Mouse (Mus musculus): ENCODE measurements around the gene Epha4.
A peak's percentile ranks its signal among the peaks of the same experiment; 100 is the strongest.

The Epha4 gene

DNA sequence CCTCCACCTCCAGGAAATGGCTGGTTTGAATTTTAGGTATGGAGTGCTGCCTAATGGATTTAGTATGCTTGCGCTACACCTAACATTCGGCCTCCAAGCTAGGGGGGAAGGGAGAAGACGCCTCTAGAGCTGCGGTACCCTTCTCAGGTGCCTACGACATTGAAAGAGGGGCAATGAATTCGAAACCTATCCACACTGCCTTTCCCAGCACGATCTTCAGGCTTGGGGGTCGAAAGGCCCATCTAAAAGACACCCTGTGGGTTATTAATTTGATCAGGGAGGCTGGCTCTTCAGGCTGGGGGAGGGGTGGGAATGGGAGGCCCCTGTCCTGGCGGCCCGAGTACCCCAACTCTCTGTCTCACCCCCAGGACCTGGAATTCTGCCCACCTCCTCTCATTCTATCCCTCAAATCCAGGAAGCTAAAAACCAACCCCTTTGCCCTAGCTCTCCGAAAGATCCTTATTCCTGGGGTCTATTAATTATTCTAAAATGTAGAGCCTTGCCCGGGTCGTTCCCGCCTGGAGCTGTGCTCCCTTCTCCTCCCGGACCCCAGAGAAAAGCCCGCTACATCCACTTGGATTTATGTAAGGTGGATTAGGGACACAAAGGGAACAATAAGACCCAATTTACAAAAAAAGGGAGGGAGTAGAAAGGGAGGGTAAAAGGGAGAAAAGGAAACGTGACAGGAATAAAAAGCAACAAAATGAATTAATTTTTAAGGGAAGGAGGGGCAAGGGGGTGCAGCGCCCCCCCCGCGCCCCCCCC is 2.3 kb downstream of the Epha4 start:
- no peak for DNase-seq (ENCODE audit: low read depth, low spot score)

DNA sequence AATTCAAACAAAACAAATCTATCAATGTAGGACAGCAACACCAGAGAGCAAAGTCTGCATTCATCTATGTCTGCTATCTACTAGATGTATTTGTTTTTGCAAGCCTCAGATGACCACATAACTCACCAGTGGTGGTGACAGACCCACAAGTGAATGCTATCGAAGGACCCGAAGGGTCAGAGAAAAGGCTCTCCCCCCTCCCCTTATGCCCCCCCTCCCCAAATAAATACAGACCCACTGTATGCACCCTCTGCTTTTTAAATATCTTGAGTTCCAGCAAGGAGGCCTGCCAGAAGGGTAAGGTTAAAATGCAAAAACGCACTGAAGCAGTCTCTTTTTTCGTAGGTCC is 2.9 kb downstream of the Epha4 start:
- no peak for DNase-seq (ENCODE audit: low read depth, low spot score)

DNA sequence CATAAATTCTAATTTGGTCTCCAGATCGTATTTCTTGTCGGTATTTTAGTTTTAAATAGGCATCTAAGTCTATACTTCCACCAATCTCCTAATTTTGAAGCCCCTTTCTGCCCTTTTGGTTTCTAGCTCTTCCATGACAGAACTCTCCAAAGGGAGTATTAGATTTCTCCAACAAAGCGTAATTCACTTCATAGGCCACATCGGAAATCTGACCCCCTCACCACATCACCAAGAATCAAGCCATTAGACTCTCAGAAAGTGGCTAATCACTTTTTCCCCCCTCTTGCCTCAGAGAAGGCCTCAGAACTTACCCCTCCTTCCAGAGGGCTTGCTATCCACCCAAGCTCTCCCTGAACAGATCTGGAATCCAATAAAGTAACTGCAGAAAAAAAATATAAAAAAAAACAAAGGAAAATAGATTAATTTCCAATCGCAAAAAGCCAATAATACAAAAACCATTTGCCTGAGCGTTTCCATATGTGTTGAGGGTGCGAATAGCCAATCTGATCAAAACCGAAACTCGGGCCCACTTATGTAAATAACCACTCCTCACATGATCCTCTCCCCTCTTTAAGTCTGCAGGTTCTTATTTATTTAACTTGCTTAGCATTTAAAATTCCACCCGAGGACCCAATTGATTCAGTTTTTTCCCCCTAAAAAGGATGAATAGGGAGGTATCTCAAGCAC is 3.4 kb downstream of the Epha4 start:
- no peak for DNase-seq (ENCODE audit: low read depth, low spot score)

DNA sequence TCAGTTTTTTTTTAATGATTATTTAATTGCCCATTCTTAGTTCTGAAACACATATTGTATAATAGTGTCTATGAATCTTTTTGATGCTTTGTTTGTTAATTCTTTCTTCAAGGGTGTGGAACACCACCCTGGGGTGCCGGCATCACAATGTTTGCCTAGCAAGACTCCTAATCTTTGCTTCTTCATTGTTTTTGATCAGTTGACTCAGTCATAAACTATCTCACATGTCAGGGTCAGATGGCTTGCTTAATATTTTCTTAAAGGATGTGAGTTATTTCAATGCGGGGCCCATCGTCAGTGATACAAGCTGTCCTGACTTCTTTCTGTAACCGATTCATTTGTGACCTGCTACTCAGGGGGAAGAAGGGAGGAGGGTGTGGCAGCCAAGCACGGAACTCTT is 4.3 kb downstream of the Epha4 start:
- DNase-seq (ENCODE audit: low read depth, low spot score): no peak

DNA sequence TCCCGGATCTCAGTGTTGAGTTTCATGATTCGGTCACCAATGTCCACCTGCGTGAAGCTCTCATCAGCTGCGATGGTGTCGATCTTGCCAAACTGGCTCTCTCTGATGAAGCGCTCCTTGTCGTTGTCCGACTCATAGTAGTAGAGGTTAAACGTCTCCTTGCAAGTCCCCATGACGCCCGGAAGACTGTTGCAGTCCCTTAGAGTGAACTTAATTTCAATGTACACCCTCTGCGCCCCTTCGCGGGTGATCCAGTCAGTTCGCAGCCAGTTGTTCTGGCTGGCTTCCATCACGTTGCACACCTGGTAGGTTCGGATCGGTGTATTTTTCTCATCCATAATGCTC is 8.1 kb downstream of the Epha4 start:
- no peak for DNase-seq (ENCODE audit: low read depth, low spot score)

DNA sequence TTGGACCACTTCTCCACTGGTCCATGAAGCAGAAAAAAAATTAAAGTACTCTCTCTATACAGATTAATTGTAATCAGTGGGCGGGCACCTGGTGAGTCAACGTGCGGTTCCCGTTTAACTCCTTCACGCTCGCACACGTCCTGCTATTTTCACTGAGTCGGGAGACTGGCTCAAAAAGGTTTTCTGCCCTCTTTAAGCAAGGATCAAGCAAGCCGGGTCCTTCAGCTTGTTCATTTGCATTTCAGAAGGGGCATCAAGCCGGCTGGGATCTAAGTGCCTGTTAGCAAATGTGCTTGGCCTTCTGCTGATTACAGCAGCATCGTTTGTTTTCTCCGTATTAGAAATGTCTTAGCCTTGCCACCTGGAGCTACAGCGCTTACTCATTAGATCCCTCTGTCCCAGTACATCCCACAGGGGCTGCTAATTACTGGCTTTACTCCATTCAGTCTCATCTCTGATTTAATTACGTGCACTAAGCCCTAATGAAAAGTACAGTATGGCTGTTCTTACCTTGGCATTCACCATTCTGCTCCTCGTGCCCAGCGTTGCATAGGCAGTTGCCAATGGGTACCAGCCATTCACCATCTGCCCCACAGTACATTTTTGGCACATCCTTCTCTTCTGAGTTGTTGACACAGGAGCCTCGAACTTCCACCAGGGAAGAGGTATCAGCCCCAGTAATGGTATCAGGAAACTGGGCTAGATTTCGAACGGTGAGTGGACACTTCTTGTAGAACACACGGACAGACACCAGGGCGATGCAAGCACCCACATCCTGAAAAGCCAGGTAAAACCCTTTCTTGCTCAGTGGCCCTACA is 8.6 kb downstream of the Epha4 start:
- DNase-seq (ENCODE audit: low read depth, low spot score): no peak

DNA sequence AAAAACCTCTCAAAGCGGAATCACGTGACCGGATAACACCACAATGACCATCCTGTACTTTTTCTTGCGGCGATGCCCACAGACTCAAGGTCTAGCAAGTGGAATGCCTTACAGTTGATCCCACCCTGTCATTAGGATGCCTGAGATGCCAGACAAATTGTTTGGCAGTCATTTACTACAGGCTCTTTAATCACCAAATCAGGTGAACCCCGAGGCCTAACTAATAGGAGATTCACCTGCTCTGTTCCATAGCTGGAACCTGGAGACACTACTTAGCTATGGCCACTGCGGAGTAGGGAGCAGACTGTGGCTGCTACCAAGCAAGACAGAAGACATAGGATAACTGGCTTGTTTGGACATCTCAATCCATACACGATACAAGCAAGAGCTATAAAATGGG is 9.6 kb downstream of the Epha4 start:
- no peak for DNase-seq (ENCODE audit: low read depth, low spot score)

DNA sequence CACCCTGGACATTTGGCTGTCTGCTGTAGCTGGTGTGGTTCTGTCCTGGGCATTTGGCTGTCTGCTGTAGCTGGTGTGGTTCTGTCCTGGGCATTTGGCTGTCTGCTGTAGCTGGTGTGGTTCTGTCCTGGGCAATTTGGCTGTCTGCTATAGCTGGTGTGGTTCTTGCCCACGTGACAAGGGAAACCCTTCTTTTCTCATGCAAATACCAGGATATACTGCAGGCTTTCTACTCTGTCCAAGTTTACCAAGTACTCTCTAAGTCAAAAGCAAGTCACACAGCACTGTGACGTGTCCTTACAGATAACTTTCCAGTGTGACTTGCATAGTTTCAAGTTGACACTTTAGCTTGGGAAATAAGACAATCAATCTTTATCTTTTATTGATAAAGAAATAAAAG is 10.1 kb downstream of the Epha4 start:
- peak; percentile 45 for DNase-seq (ENCODE audit: low read depth, low spot score)

DNA sequence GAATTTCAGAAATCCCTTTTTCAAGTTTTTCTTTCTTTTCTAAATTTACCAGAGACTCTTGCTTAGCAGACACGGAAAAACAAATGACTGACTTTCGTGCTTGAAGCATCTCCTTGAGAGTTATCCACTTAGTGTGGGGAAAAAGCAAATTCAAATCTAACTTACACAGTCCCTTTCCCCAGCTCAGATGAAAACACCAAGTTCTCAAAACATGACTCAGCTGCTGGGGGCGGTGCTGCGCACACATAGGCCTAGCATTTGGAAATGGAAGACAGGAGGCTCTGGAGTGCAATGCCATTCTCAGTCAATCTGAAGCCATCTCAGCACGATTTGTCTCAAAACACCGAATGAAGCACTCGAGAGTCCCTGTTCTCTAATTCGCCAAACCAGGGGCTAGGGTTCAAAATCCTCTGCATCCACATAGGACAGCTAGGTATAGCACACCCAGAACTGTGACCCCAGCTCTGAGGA is 11.1 kb downstream of the Epha4 start:
- peak; percentile 37 for DNase-seq (ENCODE audit: low read depth, low spot score)

DNA sequence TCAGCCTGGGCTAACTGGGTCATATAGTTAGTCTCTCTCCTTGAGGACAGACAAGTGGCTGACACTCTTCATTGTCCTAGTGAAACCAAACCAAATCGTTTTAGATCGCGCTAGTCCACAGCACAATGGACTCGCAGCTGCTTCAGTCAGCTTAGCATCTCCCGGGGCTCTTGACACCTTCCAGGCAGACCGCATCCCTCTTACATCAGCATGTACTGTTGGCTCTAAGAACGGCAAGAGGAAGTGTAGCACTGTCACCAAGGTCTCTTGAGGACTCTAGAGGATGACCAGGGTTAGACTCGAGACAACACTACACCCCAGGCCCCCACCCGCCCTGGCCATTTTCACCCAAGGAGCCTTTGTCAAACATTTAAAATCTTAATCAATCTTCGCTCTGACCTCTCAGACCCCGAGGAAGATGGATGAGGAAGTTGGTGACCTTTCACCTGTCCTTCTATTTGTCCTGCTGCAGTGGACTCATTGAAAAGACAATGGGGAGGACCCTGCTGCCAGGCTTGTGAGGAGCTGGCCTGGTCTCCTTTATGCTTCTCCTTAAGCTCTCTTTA is 12.3 kb downstream of the Epha4 start:
- peak; percentile 54 for DNase-seq (ENCODE audit: low read depth, low spot score)

DNA sequence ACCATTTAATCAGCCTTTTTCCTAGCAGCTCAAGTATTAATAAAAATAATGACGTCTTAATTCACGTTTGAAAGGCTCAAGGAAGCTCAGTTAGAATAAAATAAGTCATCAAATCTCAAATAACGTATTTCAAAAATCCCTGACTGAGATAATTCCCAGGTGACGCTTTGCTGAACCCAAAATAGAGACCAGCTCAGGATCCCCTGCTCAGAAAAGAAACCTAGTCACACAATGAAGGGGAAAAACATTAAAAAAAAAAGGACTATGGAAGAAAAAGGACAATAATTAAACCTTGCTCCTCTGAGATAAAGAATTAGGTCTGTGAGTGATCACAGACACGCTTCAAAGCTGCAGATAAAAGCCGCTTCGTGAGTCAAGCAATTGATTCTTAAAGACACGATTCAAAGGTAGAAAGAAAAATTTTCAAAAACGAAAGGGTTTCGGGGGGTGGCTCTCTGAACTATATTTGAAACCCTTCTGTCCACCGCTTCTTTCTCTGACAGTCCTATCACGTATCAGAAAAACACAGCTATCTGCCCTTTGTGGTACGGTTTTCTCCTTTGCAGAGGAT is 13.4 kb downstream of the Epha4 start:
- DNase-seq (ENCODE audit: low read depth, low spot score): no peak

DNA sequence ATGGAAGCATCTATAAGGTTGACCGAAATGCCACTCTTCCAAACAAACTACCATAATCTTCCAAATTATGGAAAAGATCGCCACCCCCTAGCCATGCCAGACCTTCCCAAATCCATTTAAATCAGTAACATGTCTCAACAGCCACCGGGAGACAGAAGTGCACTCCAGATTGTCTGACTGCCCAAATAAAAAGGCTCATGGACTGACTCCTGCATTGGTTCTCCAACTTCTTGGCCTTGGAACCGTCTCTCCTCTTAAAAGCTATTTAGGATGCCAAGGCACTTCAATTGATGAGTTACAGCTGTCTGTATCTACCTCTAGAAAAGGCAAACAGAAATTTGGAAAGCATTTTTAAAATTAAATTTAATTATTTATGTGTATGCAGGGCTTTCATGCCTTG is 17.4 kb downstream of the Epha4 start:
- DNase-seq (ENCODE audit: low read depth, low spot score): no peak

DNA sequence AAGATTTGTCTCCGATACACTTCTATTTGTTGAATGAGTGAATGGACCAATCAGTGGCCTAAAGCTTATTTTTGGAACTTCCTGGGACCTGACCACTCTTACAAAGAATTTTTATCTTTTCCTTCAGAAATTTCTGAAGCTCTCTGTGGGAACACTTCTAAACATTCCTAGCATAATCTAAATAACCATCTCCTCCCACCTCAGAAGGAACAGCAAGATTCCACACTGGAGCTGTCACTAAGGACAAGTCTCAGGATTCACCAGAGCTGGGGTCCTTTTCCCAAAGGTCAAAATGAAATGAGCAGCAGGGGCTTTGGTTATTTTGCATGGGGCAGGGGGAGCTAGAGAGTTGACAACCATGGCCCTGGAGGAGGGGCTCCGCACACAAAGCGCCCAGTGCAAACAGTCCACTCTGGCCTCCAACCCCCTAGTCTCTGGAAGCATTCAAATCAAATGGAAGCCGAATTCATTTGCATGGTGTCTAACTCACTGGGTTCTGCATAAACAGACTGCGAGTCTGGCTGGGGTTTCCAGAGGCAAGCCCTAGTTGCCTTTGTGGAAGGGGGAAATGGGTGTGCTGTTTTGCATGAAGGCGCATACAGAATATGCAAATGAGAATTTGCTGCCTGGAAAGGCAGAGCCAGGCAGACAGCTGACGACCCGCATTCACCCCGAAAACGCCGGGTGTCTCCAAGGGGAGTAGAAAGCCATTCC is 18.3 kb downstream of the Epha4 start:
- DNase-seq (ENCODE audit: low read depth, low spot score): peak; percentile 95

DNA sequence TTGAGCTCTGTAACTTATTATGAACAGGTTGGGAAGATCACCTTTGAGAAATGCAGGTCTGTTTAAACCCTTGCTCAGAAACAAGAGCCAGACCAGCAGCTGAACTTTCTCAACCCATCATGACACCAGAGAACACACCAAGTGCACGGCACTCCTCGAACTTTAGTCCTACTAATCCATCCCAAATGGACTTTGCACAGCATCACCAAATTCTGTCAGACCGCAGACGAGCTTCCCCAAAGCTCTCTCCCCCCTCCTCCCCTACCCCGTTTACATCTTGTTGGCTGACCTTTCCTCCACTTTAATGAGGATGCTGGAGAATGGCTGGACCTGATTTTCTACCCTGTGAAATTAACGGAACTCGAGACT is 19.1 kb downstream of the Epha4 start:
- DNase-seq (ENCODE audit: low read depth, low spot score): no peak

DNA sequence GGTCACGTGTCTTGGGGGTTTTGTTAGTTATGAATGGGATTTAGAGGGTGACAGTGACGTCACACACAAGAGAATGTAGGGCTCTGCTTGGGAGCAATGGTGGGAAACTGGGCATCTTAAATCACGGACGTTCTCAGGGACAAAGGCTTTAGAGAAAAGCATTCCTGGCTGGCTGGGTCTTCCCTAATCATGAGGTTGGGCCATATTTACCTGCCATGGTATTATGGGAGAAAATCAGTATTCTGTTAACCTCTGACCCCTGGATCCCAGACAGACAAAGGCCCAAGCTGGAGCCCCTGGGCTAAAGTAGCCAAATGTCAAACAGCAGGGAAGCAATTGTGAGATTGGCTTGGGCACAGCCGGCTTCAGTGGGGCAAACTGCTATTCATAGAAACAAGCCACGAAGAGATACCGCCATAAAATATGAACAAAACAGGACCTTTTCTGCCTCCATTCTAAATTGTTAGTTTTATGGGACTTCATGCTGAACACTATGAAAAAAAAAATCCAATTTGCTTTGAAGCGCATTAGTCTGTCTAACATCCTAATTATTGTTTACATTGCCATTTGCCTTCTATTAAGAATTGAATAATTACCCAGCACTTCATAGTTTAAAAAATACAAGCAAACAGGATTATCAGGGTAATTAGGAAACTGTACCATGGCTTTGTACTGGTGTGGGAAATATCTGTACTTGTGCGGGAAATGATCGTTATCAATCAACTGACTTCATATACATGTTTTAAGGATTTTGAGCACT is 19.7 kb downstream of the Epha4 start:
- no peak for DNase-seq (ENCODE audit: low read depth, low spot score)

DNA sequence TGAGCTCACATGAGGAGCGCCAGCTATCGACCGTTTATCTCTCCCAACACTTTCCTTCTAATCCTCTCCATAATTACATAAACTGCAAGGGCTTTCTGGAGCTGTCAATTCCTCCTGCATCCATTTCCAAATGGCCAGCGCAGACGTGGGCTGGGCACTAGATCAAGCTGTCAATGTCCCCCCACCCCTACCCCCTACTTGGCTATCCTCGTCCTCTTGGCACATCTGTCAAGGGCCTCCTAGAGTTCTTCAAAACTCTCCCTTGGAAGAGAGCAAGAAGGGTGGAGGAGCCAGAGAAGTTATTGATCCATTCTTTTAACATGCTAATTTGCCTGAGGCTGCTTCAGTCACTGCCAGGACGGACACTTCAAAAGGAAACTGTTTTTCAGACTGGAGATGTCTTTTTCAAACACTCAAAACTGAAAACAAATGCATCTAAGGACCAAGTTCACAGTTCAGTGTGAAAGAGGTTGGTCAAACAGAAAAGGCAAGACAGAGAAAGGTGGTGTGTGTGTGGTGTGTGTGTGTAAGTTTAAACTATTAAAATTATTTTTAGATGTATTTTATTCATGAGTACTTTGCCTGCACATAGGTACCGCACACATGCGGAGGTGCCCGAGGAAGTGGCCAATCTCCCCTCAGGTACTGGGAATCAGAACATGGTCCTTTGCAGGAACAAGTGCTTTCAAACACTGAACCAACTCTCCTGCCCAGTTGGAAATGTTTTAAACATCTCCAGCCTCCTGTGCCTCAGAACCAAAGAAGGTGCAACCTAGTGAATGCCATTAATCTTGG is 20.9 kb downstream of the Epha4 start:
- DNase-seq (ENCODE audit: low read depth, low spot score): no peak

DNA sequence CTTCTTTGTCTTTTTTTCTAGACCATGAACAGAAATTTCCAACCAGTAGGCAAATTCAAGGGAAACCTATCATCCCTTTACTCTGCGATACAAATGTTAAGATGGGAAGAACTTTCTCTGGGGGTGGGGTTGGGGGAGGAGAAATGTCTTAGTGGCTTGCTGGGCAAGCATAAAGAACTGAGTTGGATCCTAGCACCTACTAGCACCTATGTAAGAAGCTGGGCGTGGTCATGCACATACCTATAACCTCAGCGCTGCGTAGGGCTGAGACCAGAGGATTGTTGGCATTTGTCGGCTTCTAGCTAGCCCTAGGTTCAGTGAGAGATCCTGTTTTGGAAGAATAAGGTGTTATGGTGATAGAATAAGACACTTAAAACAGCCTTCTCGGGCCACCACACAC is 24.7 kb downstream of the Epha4 start:
- peak; percentile 80 for DNase-seq (ENCODE audit: low read depth, low spot score)

DNA sequence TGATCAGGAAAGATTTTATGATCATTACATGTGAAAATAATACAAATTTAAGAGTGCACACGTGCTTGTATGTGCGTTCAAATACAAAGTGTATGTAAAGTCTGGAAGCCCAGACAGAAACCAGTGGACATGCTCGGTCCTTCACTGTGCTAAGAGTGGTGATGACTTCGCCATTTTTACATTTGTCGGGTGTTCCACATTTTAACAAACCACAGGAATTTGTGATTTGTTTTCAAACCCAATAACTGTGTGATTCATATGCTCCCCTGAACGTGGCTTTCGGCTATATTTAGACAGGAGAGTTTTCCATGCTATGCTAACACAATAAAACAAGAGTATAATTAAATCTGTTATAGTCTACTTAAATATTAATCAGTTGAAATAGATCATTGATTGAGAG is 25.5 kb downstream of the Epha4 start:
- no peak for DNase-seq (ENCODE audit: low read depth, low spot score)

DNA sequence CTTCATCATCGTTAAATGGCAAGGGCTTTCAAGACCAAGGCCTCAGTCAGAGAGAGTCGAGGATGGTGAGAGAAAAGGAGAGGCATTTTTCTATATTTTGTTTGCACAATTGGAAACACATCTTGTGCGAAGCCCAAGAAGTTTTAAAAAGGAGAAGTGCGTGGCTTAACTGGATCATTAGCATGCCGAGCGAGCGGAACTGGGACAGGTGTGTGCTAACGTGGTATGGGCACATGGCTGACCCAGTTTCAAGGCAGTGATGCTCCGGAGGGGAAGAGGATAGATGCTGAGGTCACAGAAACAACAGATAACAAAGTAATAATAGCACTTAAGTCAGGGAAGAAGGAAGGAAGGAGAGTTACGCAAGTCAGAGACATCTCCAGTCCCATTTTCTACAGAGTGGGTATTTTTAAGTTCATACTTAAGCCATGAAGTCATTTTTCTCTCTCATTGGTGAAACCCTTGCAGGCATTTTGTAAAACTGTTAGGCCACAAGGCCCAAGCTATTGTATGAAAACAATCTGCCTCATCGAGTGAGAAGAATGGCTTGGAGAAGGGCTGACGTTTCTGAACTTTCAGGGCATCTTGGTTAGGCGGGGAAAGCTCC is 26.9 kb downstream of the Epha4 start:
- DNase-seq (ENCODE audit: low read depth, low spot score): no peak

Measured in R1 (cell line).